Mouse (Mus musculus): Measurements from ENCODE around the gene Lpar5.

GRCm38 (mm10) chr6:125042081-125042480 lies 25.6 kb upstream of the Lpar5 start:
- TF ChIP-seq GATA1 (IDR thresholded peaks at IDR 0.05; ENCODE audit: borderline replicate concordance, low read length) (no peak), FLI1 (IDR thresholded peaks at IDR 0.05; ENCODE audit: low read length) (no peak)
